Mouse (Mus musculus): ENCODE data around the gene Lyl1. TPM values are rescaled to one million over a fixed set of nuclear protein-coding genes. Genes with fewer than 3 reads are reported as not detected.

Gene Lyl1
- total RNA-seq (2021) = 1 to 10 TPM; 5.8 to 6.7 TPM
- long read RNA-seq, experiment 1, partial matches to known transcripts = 0 of 3 reads
- long read RNA-seq, experiment 1, other reads (novel, unspliced or antisense) = 2 of 3 reads
- long read RNA-seq, experiment 2, partial matches to known transcripts = 0 of 4 reads
- long read RNA-seq, experiment 2, other reads (novel, unspliced or antisense) = 0 of 4 reads

- intact Hi-C loops (cut with DNase I) = loop anchor here (5.0 kb wide), 1 partner anchor 39 kb away; the partner anchor contains the start of gene Ier2
- DNase-seq = peak; percentile 78 to 79
Observed at GRCm38 (mm10) chr8:84700941-84701911, at the start of gene Lyl1. TSS of gene Lyl1 (plus strand) at chr8:84701457.

GRCm38 (mm10) chr8:84653092-84653631 lies 48.1 kb upstream of the Lyl1 start:
- intact Hi-C loops (cut with DNase I) = no loop called here
- DNase-seq = no peak

- no peak for DNase-seq
- intact Hi-C loops (cut with DNase I) = no loop called here
Observed at GRCm38 (mm10) chr8:84654597-84654996, 46.7 kb upstream of the Lyl1 start.

- intact Hi-C loops (cut with DNase I) = no loop called here
- peak; percentile 39 to 52 for DNase-seq
Observed at GRCm38 (mm10) chr8:84655336-84656190, 45.7 kb upstream of the Lyl1 start.

- peak; percentile 30 to 53 for DNase-seq
- intact Hi-C loops (cut with DNase I) = no loop called here
Observed at GRCm38 (mm10) chr8:84656191-84656525, 45.1 kb upstream of the Lyl1 start.

- DNase-seq = peak; percentile 76 to 80
- intact Hi-C loops (cut with DNase I) = no loop called here
Observed at GRCm38 (mm10) chr8:84656641-84657126, 44.6 kb upstream of the Lyl1 start.

GRCm38 (mm10) chr8:84657203-84657602 lies 44.1 kb upstream of the Lyl1 start:
- intact Hi-C loops (cut with DNase I) = no loop called here
- no peak for DNase-seq

GRCm38 (mm10) chr8:84657680-84658079 lies 43.6 kb upstream of the Lyl1 start:
- intact Hi-C loops (cut with DNase I) = no loop called here
- no peak for DNase-seq

- no peak for DNase-seq
- intact Hi-C loops (cut with DNase I) = no loop called here
Observed at GRCm38 (mm10) chr8:84658951-84659350, 42.3 kb upstream of the Lyl1 start.

GRCm38 (mm10) chr8:84659936-84660818 lies 41.1 kb upstream of the Lyl1 start:
- intact Hi-C loops (cut with DNase I) = loop anchor here (5.0 kb wide), 2 partner anchors 42 to 458 kb away; partner anchors contain the start of gene Lyl1
- peak; percentile 74 to 75 for DNase-seq

- peak; percentile 58 to 63 for DNase-seq
- intact Hi-C loops (cut with DNase I) = loop anchor here (5.0 kb wide), 2 partner anchors 41 to 459 kb away; partner anchors contain the start of gene Lyl1
Observed at GRCm38 (mm10) chr8:84660819-84661457, 40.3 kb upstream of the Lyl1 start.

GRCm38 (mm10) chr8:84661458-84661871 lies 39.8 kb upstream of the Lyl1 start:
- intact Hi-C loops (cut with DNase I) = loop anchor here (5.0 kb wide), 2 partner anchors 41 to 459 kb away; partner anchors contain the start of gene Lyl1
- DNase-seq = peak; percentile 91 to 92

GRCm38 (mm10) chr8:84661961-84662571 lies 39.2 kb upstream of the Lyl1 start:
- intact Hi-C loops (cut with DNase I) = loop anchor here (1.0 to 5.0 kb wide), 3 partner anchors 23 to 460 kb away; partner anchors contain the start of gene Lyl1
- peak; percentile 54 to 55 for DNase-seq

GRCm38 (mm10) chr8:84662581-84663065 lies 38.6 kb upstream of the Lyl1 start, which contains the start of gene Ier2:
TSS of gene Ier2 (minus strand) at chr8:84662852.
- DNase-seq = peak; percentile 93 to 96
- intact Hi-C loops (cut with DNase I) = loop anchor here (1.0 to 5.0 kb wide), 3 partner anchors 23 to 460 kb away; partner anchors contain the start of gene Lyl1

- intact Hi-C loops (cut with DNase I) = loop anchor here (5.0 kb wide), 2 partner anchors 39 to 461 kb away; partner anchors contain the start of gene Lyl1
- DNase-seq = peak; percentile 97 to 99
Observed at GRCm38 (mm10) chr8:84663483-84664327, 37.6 kb upstream of the Lyl1 start.

- peak; percentile 76 to 80 for DNase-seq
- intact Hi-C loops (cut with DNase I) = loop anchor here (5.0 kb wide), 2 partner anchors 38 to 462 kb away; partner anchors contain the start of gene Lyl1
Observed at GRCm38 (mm10) chr8:84664566-84665384, 36.5 kb upstream of the Lyl1 start.

Measured in heart, postnatal 14 days (tissue).